Mouse (Mus musculus) MEL (cell line): ENCODE measurements around the gene Slx1b.
"Not testable (repeated sequence)": the region's sequence is repeated elsewhere in the genome, so short reads cannot be mapped to it uniquely, and the experiment has no call there.

Experiments used
- CHD1 ChIP-seq: IDR thresholded peaks from 2 replicates; pipeline ENCODE4 v1.6.1; 2012; ENCODE audit warnings: low read depth, mild to moderate bottlenecking, inconsistent platforms, low read length, improper control_type of control experiment
- CTCF ChIP-seq, 3 experiments: IDR thresholded peaks in 2 of 3; conservative IDR thresholded peaks in 1 of 3; 2 replicates each; pipeline ENCODE4 v1.5.1; 2011 to 2012; ENCODE audit warnings: low read length in 3 of 3, low read depth in 2 of 3, mild to moderate bottlenecking in 2 of 3, improper control_type of control experiment in 1 of 3, inconsistent platforms in 1 of 3, mixed read lengths in 1 of 3, moderate library complexity in 1 of 3; ENCODE audit not compliant: control insufficient read depth in 1 of 3, insufficient read depth in 1 of 3, poor library complexity in 1 of 3, severe bottlenecking in 1 of 3
- ELF1 ChIP-seq: IDR thresholded peaks from 2 replicates; pipeline ENCODE4 v1.6.1; 2014; ENCODE audit warnings: low read depth, mild to moderate bottlenecking, inconsistent platforms, low read length, improper control_type of control experiment, moderate library complexity
- EP300 ChIP-seq, 2 experiments: IDR thresholded peaks; 2 replicates each; pipeline ENCODE4 v1.6.1; 2011; ENCODE audit warnings: improper control_type of control experiment in 2 of 2, low read length in 2 of 2, low read depth in 1 of 2, mild to moderate bottlenecking in 1 of 2
- HCFC1 ChIP-seq: IDR thresholded peaks from 2 replicates; pipeline ENCODE4 v1.6.1; 2012; ENCODE audit warnings: low read depth, mild to moderate bottlenecking, inconsistent platforms, low read length, improper control_type of control experiment, moderate library complexity
- MAFK ChIP-seq: IDR thresholded peaks from 2 replicates; pipeline ENCODE4 v1.6.1; 2011; ENCODE audit warnings: low read depth, mild to moderate bottlenecking, low read length, improper control_type of control experiment, borderline replicate concordance
- NELFE ChIP-seq: IDR thresholded peaks from 2 replicates; pipeline ENCODE4 v1.6.1; 2011; ENCODE audit warnings: low read depth, low read length, improper control_type of control experiment
- POLR2A ChIP-seq, 2 experiments: IDR thresholded peaks; 2 replicates each; pipeline ENCODE4 v1.6.1; 2011 to 2012; ENCODE audit warnings: low read length in 2 of 2, mild to moderate bottlenecking in 2 of 2, control low read depth in 1 of 2, improper control_type of control experiment in 1 of 2, low read depth in 1 of 2, moderate library complexity in 1 of 2; ENCODE audit not compliant: control insufficient read depth in 1 of 2, insufficient read depth in 1 of 2, poor library complexity in 1 of 2
- RAD21 ChIP-seq: IDR thresholded peaks from 2 replicates; pipeline ENCODE4 v1.6.1; 2011; ENCODE audit warnings: mild to moderate bottlenecking, low read depth, low read length, improper control_type of control experiment
- TAL1 ChIP-seq: IDR thresholded peaks from 2 replicates; pipeline ENCODE4 v1.6.1; 2012; ENCODE audit warnings: mild to moderate bottlenecking, inconsistent platforms, low read length, moderate library complexity, mixed read lengths
- TBP ChIP-seq: IDR thresholded peaks from 2 replicates; pipeline ENCODE4 v1.8.0; 2011; ENCODE audit warnings: low read depth, low read length, improper control_type of control experiment
- ZKSCAN1 ChIP-seq: IDR thresholded peaks from 2 replicates; pipeline ENCODE4 v1.6.1; 2012; ENCODE audit warnings: low read depth, mild to moderate bottlenecking, inconsistent platforms, low read length, improper control_type of control experiment, moderate library complexity
- ZNF384 ChIP-seq: IDR thresholded peaks from 2 replicates; pipeline ENCODE4 v1.6.1; 2012; ENCODE audit warnings: low read depth, mild to moderate bottlenecking, inconsistent platforms, low read length, improper control_type of control experiment

DNA sequence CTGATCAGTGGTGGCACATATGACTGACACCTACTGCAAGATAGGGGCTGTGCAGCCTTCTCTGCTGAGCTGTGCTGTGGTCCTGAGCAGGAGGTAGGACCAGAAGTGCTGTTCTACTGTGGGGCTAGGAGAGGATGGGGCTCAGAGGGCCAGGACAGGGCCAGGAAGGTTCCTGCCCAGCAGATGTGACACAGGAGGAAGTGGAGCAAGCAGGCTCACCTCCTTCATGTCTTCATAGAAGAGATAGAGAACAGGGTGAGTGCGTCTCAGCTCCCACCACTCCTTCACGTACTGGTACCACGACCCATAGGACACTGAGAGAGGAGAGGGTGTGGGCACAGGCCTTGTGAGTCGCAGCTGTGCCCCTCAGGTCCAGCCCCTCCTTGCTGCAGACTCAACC lies 7.4 kb downstream of the Slx1b start:
- not testable (repeated sequence) for TF ChIP-seq EP300 (IDR thresholded peaks at IDR 0.05; ENCODE audit: low read depth in 1 of 2, low read length in 2 of 2); CTCF (IDR thresholded peaks at IDR 0.05 in 2 of 3, conservative IDR thresholded peaks at IDR 0.05 in 1 of 3; ENCODE audit: control insufficient read depth in 1 of 3, insufficient read depth in 1 of 3, low read depth in 2 of 3, low read length in 3 of 3, poor library complexity in 1 of 3, severe bottlenecking in 1 of 3); NELFE; TBP; TAL1; POLR2A (IDR thresholded peaks at IDR 0.05; ENCODE audit: control insufficient read depth in 1 of 2, insufficient read depth in 1 of 2, low read depth in 1 of 2, low read length in 2 of 2, poor library complexity in 1 of 2); MAFK; ELF1; ZKSCAN1; CHD1; HCFC1; ZNF384; RAD21
